Mouse (Mus musculus): ENCODE data around the gene Eef2.

Gene Eef2

GRCm38 (mm10) chr10:81176466-81177271 is at the start of gene Eef2:
TSS of gene Eef2 (plus strand) at chr10:81176631.
- peak; percentile 100 for DNase-seq

DNA sequence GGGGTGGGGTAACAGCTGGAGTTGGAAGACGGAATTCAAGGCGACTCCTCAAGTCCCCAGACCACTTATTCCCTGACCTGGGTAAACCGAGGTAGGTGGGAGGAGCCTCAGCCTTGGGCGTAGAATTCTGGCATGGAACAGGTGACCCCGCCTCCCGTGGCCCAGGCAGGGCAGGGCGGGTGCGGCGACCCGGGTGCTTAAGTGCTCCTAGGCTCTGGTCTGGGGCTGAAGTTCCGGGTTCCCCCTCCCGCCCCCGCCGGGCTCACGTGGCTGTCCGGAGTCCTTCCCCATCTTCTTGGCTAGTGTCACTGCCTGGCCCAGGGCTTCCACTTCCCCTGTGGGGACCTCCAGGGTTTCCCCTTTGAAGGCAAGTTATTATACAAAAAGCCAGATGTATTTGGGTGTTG is 42.2 kb upstream of the Eef2 start:
- DNase-seq = no peak

DNA sequence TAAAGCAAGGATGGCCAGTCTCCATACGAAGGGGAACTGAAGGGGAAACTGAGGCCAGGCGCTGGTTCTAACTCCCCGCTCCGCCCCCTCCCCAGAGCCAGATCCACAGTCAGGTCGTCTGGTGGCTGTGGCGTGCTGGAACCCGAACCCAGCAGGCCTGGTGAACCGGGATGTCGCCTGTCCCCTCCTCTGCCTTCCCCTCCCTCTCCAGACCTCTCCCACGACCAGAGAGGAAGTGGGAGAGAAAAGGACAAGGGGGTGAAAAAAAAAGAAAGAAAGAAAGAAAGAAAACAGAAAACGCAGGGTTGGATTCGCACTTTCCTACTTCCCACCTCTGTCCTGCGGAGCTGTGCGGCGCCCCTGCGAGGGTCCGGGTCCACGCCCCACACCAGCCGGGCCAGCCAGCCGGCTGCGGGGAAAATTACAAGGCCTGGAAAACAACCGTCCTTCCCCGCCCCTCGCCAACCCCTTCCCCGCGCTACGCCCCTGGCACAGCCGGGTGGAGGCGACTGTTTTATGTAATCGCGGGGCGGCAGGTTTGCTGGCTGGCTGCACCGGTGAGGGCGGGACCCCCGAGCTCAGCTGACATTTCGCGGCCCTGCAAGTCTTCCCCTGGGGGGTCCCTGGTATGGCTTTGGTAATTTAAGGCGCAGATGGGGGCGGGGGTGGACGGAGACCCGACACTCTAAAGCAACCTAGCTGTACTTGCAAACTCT is 41.3 kb upstream of the Eef2 start, which contains the start of gene Zbtb7a:
Gene Zbtb7a (plus strand): TSS at position 255 of the 716 bp plus-strand sequence.
- peak; percentile 68 to 70 for DNase-seq

DNA sequence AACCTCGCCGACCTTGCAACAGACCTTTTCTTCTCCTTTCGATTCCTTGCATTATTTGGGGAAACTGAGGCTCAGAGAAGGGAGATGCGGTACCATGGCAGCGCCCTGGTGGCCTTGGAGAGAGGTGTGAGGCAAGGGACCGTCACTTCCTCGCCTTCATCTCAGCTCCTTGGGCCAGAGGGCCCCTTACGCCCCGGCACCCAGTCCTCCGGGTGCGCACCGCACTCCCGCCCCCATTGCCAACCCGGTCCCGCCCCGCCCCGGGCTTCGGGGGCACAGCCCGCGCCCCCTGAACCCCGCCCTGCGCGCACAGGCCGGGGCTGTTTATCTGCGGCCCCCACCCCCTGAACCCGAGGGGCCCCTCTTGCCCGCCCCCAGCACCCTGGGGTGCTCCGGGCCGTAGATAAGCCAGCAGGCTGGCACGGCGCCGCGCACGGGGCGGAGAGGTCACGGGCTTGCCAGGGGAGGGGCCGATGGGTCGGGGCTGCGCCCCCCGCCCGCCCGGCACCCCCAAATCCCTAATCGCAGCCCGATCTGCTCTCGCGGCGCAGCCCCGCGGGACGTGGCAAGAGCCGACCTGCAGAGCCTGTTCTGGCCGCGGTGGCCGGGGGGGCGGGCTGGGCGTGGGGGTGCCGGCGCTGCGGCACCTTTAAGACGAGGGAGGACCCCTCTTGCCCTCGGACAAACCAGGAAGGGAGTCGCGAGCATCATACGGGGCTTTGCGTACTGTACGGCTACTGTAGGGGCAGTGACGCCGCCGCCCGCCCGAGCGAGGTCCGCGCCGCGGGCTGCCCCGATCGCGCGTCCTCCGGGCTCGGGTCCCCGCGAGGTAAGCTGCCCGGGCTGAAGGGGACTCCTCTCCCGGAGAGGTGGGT is 40.4 kb upstream of the Eef2 start:
- peak; percentile 87 to 88 for DNase-seq

GRCm38 (mm10) chr10:81136706-81137231 is 39.7 kb upstream of the Eef2 start:
- peak in 1 of 2 experiments; percentile 95 for DNase-seq

DNA sequence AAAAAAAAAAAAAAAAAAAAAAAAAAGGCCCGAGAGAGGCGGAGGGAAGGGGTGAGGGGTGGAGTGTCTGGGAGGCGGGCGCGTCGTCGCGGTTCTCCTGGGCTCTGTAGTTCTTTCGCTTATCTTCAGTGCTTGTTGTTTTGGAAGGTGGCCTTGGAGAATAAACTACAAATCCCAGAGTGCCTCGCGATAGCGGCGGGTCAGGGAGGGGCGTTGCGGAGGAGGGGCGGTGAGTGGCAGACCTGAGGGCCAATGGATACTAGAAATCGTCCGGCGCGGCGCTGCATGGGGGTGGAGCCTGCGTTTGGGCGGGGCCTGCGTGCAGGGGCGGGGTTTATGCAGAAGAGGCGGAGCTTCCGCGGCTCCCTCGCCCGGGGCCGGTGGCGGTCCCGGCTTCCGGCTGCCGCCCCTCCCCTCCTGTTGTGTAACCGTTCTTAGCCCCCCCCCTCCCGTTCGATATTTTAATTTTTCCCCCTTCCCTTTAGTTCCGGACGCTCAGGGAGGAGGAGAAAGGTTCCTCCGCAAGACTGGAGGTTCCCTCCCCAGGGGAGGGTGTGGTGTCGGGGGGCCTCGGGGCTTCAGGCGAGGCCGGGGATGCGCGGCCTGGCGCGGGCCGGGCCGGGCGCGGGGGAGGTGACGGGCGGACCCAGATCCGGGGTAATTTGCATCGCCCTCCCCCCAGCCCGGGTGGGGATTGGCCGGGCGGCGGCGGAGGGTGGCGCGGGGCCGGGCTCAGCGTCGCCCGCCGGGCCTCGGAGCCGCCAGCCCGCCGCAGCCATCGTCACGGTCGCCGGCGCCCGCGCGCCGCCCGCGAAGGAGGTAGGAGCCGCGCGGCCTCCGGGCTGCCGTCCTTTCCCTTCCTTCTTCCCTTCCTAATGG is 38.9 kb upstream of the Eef2 start:
- DNase-seq = peak; percentile 100

GRCm38 (mm10) chr10:81138131-81138782 is 38.2 kb upstream of the Eef2 start:
- peak; percentile 74 to 75 for DNase-seq

GRCm38 (mm10) chr10:81138821-81139528 is 37.5 kb upstream of the Eef2 start:
- DNase-seq = no peak

GRCm38 (mm10) chr10:81139529-81139846 is 36.9 kb upstream of the Eef2 start:
- DNase-seq = no peak

DNA sequence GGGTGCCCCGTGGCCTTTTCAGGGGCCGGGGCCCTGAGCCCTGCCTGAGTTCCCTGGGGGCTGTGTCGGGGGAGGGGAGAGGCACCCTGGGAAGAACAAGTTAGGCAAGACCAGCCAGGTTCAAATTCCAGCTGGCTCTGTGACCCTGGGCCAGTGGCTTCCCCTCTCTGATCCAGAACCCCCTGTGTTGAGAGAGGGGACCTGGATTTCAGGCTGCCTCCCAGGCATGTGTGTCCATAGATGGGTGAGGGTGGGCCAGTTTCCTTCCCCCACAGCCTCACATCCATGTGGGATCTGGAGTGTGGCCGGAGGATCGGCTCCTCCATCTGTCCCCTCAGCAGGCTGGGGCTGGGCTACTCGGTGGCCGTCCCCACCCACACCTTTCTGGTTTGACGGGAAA is 36.4 kb upstream of the Eef2 start:
- DNase-seq = peak; percentile 74 to 82

GRCm38 (mm10) chr10:81140717-81141454 is 35.5 kb upstream of the Eef2 start:
- DNase-seq = peak; percentile 58 to 60

- DNase-seq = no peak
Measured at GRCm38 (mm10) chr10:81141455-81142210, 34.8 kb upstream of the Eef2 start.

- peak; percentile 61 to 76 for DNase-seq
Measured at GRCm38 (mm10) chr10:81142551-81142981, 33.9 kb upstream of the Eef2 start.

- DNase-seq = peak; percentile 52 to 69
Measured at GRCm38 (mm10) chr10:81143157-81143633, 33.2 kb upstream of the Eef2 start.

- no peak for DNase-seq
Measured at GRCm38 (mm10) chr10:81143845-81144437, 32.5 kb upstream of the Eef2 start.

GRCm38 (mm10) chr10:81144667-81145066 is 31.8 kb upstream of the Eef2 start:
- no peak for DNase-seq

DNA sequence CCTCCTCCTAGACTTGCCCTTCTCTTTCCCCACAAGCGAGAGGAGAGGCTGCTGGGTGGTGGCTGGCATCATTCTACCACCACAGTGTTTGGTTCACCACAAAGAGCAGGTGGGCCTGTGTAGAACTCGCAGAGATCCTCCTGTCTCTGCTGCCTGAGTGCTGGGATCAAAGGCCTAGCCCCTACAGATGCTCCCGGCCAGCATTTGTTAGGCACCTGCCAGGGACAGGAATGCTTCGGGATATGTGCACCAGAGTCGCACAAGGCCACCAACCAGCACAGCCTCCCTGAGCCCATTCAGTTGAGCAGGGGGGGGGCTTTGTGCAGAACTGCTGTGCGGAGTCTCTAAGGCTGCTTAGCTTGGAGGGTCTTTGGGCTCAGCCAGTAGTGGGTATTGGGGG is 31.1 kb upstream of the Eef2 start:
- DNase-seq = no peak

DNA sequence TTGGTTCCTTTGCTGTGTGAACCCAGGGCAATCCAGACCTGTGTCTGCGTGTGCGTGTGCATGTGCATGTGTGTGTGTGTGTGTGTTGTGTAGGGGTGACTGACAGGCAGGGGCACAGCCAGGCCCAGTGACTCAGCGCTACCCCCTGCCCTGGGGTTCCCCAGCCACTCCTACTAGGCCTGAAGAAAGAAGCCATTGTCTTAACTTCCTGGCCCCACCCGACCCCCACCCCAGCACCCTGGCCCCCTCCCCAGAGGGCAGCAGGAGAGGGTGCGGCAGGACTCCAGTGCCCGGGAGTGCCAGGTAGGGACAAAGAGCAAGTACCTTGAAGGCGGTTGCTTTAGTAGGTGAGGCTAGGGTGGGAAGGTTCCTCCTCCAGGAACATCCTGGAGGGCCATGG is 30.7 kb upstream of the Eef2 start:
- DNase-seq = no peak

Data from cerebellum, postnatal 10 days (tissue).